Mouse (Mus musculus) kidney, adult 2 months (tissue): ENCODE data around the gene Nkiras2.

ENCODE experiments used
- CTCF ChIP-seq: fragments of 200-500 bp; conservative IDR thresholded peaks from 2 replicates; pipeline ENCODE4 v1.5.1; 2011; ENCODE audit warnings: low read depth, mild to moderate bottlenecking, control low read depth, low read length, moderate library complexity, mixed read lengths; ENCODE audit not compliant: insufficient read depth, insufficient read length
- POLR2A ChIP-seq: fragments of 200-500 bp; IDR thresholded peaks from one replicate; pipeline ENCODE4 v1.6.1; 2011; ENCODE audit warnings: low read depth, low read length, control low read depth

DNA sequence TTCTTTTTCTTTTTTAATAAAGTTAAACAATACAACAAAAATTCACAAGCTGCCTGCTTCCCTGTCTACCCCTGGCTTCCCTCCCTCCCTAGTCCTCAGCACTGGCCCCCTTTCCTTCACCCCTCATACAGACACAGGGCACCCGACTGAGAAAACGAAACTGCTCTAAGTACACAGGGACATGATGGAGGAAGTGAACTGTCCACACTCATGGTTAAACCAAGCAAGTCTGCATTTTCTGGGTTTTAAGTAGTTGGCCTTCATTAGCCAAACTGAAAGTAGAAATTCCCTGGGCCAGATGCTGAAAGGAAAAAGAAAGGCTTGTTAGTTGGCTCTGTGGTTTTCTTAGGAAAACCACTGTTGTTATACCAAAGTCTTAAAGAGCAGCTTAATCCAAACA, 36.2 kb upstream of the Nkiras2 start:
- TF ChIP-seq CTCF (no peak), POLR2A (no peak)
